Mouse (Mus musculus): ENCODE measurements around the gene Thumpd2. TPM values are rescaled to one million over a fixed set of nuclear protein-coding genes. Genes with fewer than 3 reads are reported as not detected.

Thumpd2 gene
- polyA plus RNA-seq, 1 experiment from 2014 or later, result 11.6 TPM

- Histone ChIP-seq H3K4me3 (ENCODE audit: low read depth, low read length) (no peak overlapping the region), H3K27me3 (replicated peaks; ENCODE audit: control insufficient read depth, insufficient read depth, low read length) (no peaks in the 10 kb centered on the region), H3K4me2 (ENCODE audit: low read depth, low read length) (no peak overlapping the region), H3K4me1 (ENCODE audit: control insufficient read depth, insufficient read depth, low read length) (no peaks in the 10 kb centered on the region), H3K9me3 (ENCODE audit: control insufficient read depth, low read length) (0 out of 2 replicates have a peak, but pooled peaks cover 3% of the 10 kb centered on the region), H3K9ac (ENCODE audit: low read depth, low read length) (no peak overlapping the region), H3K27ac (replicated peaks; ENCODE audit: low read depth, low read length) (no peak overlapping the region), H3K36me3 (ENCODE audit: control insufficient read depth, insufficient read depth, low read length) (no peaks in the 10 kb centered on the region)
- WGBS, result 80% methylated on average over 5 of the region's 5 CpGs
- DNase-seq (ENCODE audit: low spot score), result no peak
- no peak for ATAC-seq (ENCODE audit: low read depth)
Measured at GRCm38 (mm10) chr17:80977245-80977644, 87.6 kb downstream of the Thumpd2 start.

Other genes with a start within 250 kb of the Thumpd2 start
- gene Tmem178, start 120.5 kb downstream of the Thumpd2 start, polyA plus RNA-seq (2014; fragmentation: Nextera tagmentation; extraction: Ambion mirVana), result 4.5 and 6.4 TPM in 2 replicates